Comparison of ENCODE assay signal across 8 mouse cellular contexts in genomic region chr3:52101977-52102600, GRCm38 (mm10). TPM values are rescaled to one million over a fixed set of nuclear protein-coding genes. Genes with fewer than 3 reads are reported as not detected.
DNase-seq lines count a peak whose midpoint lies in the region; ATAC-seq and TF ChIP-seq lines count a peak whose summit lies in the region.

No protein-coding gene starts in this region.

- no peaks in the 10 kb centered on the region for H3K79me2 ChIP-seq in CH12.LX (replicated peaks; ENCODE audit: control insufficient read depth, extremely low read depth, insufficient read depth, poor library complexity, severe bottlenecking)

- no peak for TF ChIP-seq EP300 in CH12.LX (IDR thresholded peaks at IDR 0.05; ENCODE audit: low read length)
- TF ChIP-seq EP300 in heart, postnatal 0 days (IDR thresholded peaks at IDR 0.05; ENCODE audit: low read depth), result peak; percentile 82
- no peak for TF ChIP-seq EP300 in liver, embryonic 14.5 days (IDR thresholded peaks at IDR 0.05; ENCODE audit: low read depth)

- WGBS in forebrain, embryonic 12.5 days, result under 1% methylated on average over 43 of the region's 57 CpGs
- WGBS in heart, postnatal 0 days, result under 1% methylated on average over 51 of the region's 57 CpGs
- WGBS in liver, embryonic 14.5 days (ENCODE audit: insufficient replicate concordance), result 1% methylated on average over 44 of the region's 57 CpGs
- under 1% methylated on average over 45 of the region's 57 CpGs for WGBS in stomach, embryonic 15.5 days

- no peak for TF ChIP-seq POLR2A in CH12.LX (IDR thresholded peaks at IDR 0.05; ENCODE audit: low read depth, low read length)

- TF ChIP-seq CTCF in CH12.LX (conservative IDR thresholded peaks at IDR 0.05 in 1 of 2, IDR thresholded peaks at IDR 0.05 in 1 of 2; ENCODE audit: low read depth in 2 of 2, low read length in 2 of 2), result no peak
- peak; percentile 29 for TF ChIP-seq CTCF in heart, postnatal 0 days (IDR thresholded peaks at IDR 0.05; ENCODE audit: low read depth)
- no peak for TF ChIP-seq CTCF in liver, embryonic 14.5 days (IDR thresholded peaks at IDR 0.05; ENCODE audit: low read depth)

- peaks cover 0 to 8% of the 10 kb centered on the region in 2 experiments; a peak in 2 of 4 replicates for H3K4me1 ChIP-seq in CH12.LX (ENCODE audit: control insufficient read depth in 1 of 2, insufficient read depth in 2 of 2)
- peaks cover 19% of the 10 kb centered on the region for H3K4me1 ChIP-seq in forebrain, embryonic 12.5 days
- no peaks in the 10 kb centered on the region for H3K4me1 ChIP-seq in heart, postnatal 0 days (ENCODE audit: control insufficient read depth, insufficient read depth)
- H3K4me1 ChIP-seq in liver, embryonic 14.5 days (replicated peaks; ENCODE audit: control insufficient read depth in 2 of 2, insufficient read depth in 2 of 2, low read length in 1 of 2), result peaks cover 0 to 13% of the 10 kb centered on the region in 2 experiments; a peak in 1 of 4 replicates
- H3K4me1 ChIP-seq in stomach, embryonic 15.5 days, result peaks cover 4% of the 10 kb centered on the region

- DNase-seq in CH12.LX (ENCODE audit: extremely low read depth), result peak; percentile 78
- DNase-seq in c-Kit-positive CD71-positive TER-119-positive erythroid progenitor cells, embryonic 14.5 days (ENCODE audit: low spot score), result peak; percentile 69
- peak; percentile 98 for DNase-seq in heart, postnatal 0 days (ENCODE audit: low spot score)
- DNase-seq in kidney, postnatal 36 days, result peak; percentile 93 to 95
- DNase-seq in liver, embryonic 14.5 days (ENCODE audit: low read depth in 3 of 3, low spot score in 3 of 3), result peak; percentile 61 to 71 (median 71)
- DNase-seq in neural tube, embryonic 10.5 days (ENCODE audit: extremely low spot score, low spot score), result peak; percentile 92

- H3K9me3 ChIP-seq in CH12.LX (replicated peaks; ENCODE audit: low read length), result peaks cover 3% of the 10 kb centered on the region
- no peaks in the 10 kb centered on the region for H3K9me3 ChIP-seq in forebrain, embryonic 12.5 days
- H3K9me3 ChIP-seq in heart, postnatal 0 days (replicated peaks; ENCODE audit: control insufficient read depth, low read length), result no peaks in the 10 kb centered on the region
- no peaks in the 10 kb centered on the region for H3K9me3 ChIP-seq in liver, embryonic 14.5 days (ENCODE audit: control insufficient read depth, low read length)
- no peaks in the 10 kb centered on the region for H3K9me3 ChIP-seq in stomach, embryonic 15.5 days

- no peaks in the 10 kb centered on the region for H3K36me3 ChIP-seq in CH12.LX (replicated peaks in 1 of 2; ENCODE audit: control insufficient read depth in 1 of 2, insufficient read depth in 1 of 2, low read length in 1 of 2)
- no peaks in the 10 kb centered on the region for H3K36me3 ChIP-seq in forebrain, embryonic 12.5 days (replicated peaks)
- H3K36me3 ChIP-seq in heart, postnatal 0 days (replicated peaks; ENCODE audit: control insufficient read depth, insufficient read depth, low read length), result no peaks in the 10 kb centered on the region
- no peaks in the 10 kb centered on the region for H3K36me3 ChIP-seq in liver, embryonic 14.5 days (replicated peaks; ENCODE audit: control insufficient read depth, insufficient read depth, low read depth)
- H3K36me3 ChIP-seq in stomach, embryonic 15.5 days, result no peaks in the 10 kb centered on the region

- in situ Hi-C loops in CH12.LX (cut with MboI; ENCODE audit: low pct_ligation_motif_present, low pct_unique_long_range_greater_than_20kb, low sequenced_read_pairs), result loop anchor here (5.0 kb wide), 1 partner anchor 55 kb away; no protein-coding TSS in a partner anchor

- peak; percentile 83 for ATAC-seq in forebrain, embryonic 12.5 days (ENCODE audit: low FRiP score)
- peak; percentile 83 for ATAC-seq in heart, postnatal 0 days (ENCODE audit: insufficient read depth, low read depth)
- peak; percentile 78 for ATAC-seq in liver, embryonic 14.5 days (ENCODE audit: insufficient read depth)
- peak; percentile 84 for ATAC-seq in stomach, embryonic 15.5 days (ENCODE audit: insufficient read depth, low FRiP score, low read depth)

- TF ChIP-seq RAD21 in CH12.LX (IDR thresholded peaks at IDR 0.05; ENCODE audit: low read depth, low read length), result no peak

- peak overlapping the region; percentile 53 for H3K27ac ChIP-seq in CH12.LX (ENCODE audit: insufficient read depth, low read depth)
- peak overlapping the region; percentile 99 for H3K27ac ChIP-seq in forebrain, embryonic 12.5 days
- H3K27ac ChIP-seq in heart, postnatal 0 days (ENCODE audit: low read depth), result peak overlapping the region; percentile 99
- no peak overlapping the region; the same call in 1 of the 2 replicates for H3K27ac ChIP-seq in liver, embryonic 14.5 days
- H3K27ac ChIP-seq in stomach, embryonic 15.5 days, result peak overlapping the region; percentile 99

- peaks cover 9% of the 10 kb centered on the region for H3K27me3 ChIP-seq in CH12.LX (replicated peaks)
- no peaks in the 10 kb centered on the region for H3K27me3 ChIP-seq in forebrain, embryonic 12.5 days
- no peaks in the 10 kb centered on the region for H3K27me3 ChIP-seq in heart, postnatal 0 days (ENCODE audit: control insufficient read depth, insufficient read depth, low read length)
- H3K27me3 ChIP-seq in liver, embryonic 14.5 days (ENCODE audit: control insufficient read depth, insufficient read depth, low read length), result no peaks in the 10 kb centered on the region
- no peaks in the 10 kb centered on the region for H3K27me3 ChIP-seq in stomach, embryonic 15.5 days (replicated peaks)

- H3K4me3 ChIP-seq in CH12.LX (replicated peaks in 1 of 3; ENCODE audit: low read depth in 2 of 3, low read length in 2 of 3, poor library complexity in 1 of 3), result peak overlapping the region; percentile 49 to 80 (median 74)
- H3K4me3 ChIP-seq in forebrain, embryonic 12.5 days (replicated peaks), result peak overlapping the region; percentile 87
- peak overlapping the region; percentile 85 for H3K4me3 ChIP-seq in heart, postnatal 0 days (ENCODE audit: low read depth, low read length)
- peak overlapping the region; percentile 51 to 74 for H3K4me3 ChIP-seq in liver, embryonic 14.5 days (ENCODE audit: insufficient read depth in 1 of 2, low read depth in 2 of 2, low read length in 2 of 2)
- H3K4me3 ChIP-seq in stomach, embryonic 15.5 days (replicated peaks), result peak overlapping the region; percentile 60

- peak overlapping the region; percentile 52 for H3K9ac ChIP-seq in CH12.LX (ENCODE audit: insufficient read depth, low read depth)
- H3K9ac ChIP-seq in forebrain, embryonic 12.5 days, result peak overlapping the region; percentile 94
- peak overlapping the region; percentile 69 for H3K9ac ChIP-seq in heart, postnatal 0 days (replicated peaks; ENCODE audit: low read depth, low read length)
- peak overlapping the region; percentile 69 for H3K9ac ChIP-seq in liver, embryonic 14.5 days (replicated peaks)
- H3K9ac ChIP-seq in stomach, embryonic 15.5 days, result peak overlapping the region; percentile 65

- dilution Hi-C loops in CH12.LX (cut with MboI; ENCODE audit: extremely low pct_ligation_motif_present, extremely low pct_unique_long_range_greater_than_20kb, low sequenced_read_pairs), result no loop called here

- peak overlapping the region; percentile 97 for H3K4me2 ChIP-seq in CH12.LX (ENCODE audit: insufficient read depth, low read depth, poor library complexity, severe bottlenecking)
- H3K4me2 ChIP-seq in forebrain, embryonic 12.5 days, result peak overlapping the region; percentile 80
- peak overlapping the region; percentile 95 for H3K4me2 ChIP-seq in heart, postnatal 0 days (ENCODE audit: low read depth, low read length)
- H3K4me2 ChIP-seq in liver, embryonic 14.5 days (ENCODE audit: low read depth), result peak overlapping the region; percentile 86
- H3K4me2 ChIP-seq in stomach, embryonic 15.5 days, result peak overlapping the region; percentile 87

TF ChIP-seq in CH12.LX, 34 proteins besides CTCF, POLR2A, EP300 and RAD21 (continues in another document):
- TF ChIP-seq BHLHE40 (IDR thresholded peaks at IDR 0.05; ENCODE audit: low read depth, low read length), result peak; percentile 96
- no peak for TF ChIP-seq NELFE (IDR thresholded peaks at IDR 0.05; ENCODE audit: low read depth, low read length)
- 0 out of 2 replicates have a peak, but pooled peaks have one; percentile 30 for TF ChIP-seq MAX (IDR thresholded peaks at IDR 0.05; ENCODE audit: low read length)
- TF ChIP-seq ELF1 (IDR thresholded peaks at IDR 0.05; ENCODE audit: low read depth, low read length), result no peak
- no peak for TF ChIP-seq UBTF (IDR thresholded peaks at IDR 0.05; ENCODE audit: low read depth, low read length)
- TF ChIP-seq CHD2 (IDR thresholded peaks at IDR 0.05; ENCODE audit: low read length), result peak; percentile 53; the same call in 1 of the 2 replicates
- no peak for TF ChIP-seq TBP (conservative IDR thresholded peaks at IDR 0.05; ENCODE audit: low read depth, low read length)
- TF ChIP-seq E2F4 (IDR thresholded peaks at IDR 0.05; ENCODE audit: insufficient replicate concordance, low read depth, low read length), result no peak
- TF ChIP-seq USF2 (conservative IDR thresholded peaks at IDR 0.05; ENCODE audit: low read depth, low read length), result no peak
- 0 out of 2 replicates have a peak, but pooled peaks have one; percentile 18 for TF ChIP-seq IRF4 (IDR thresholded peaks at IDR 0.05; ENCODE audit: low read depth, low read length)
- no peak for TF ChIP-seq ZMIZ1 (IDR thresholded peaks at IDR 0.05; ENCODE audit: low read depth, low read length)
- TF ChIP-seq JUN (IDR thresholded peaks at IDR 0.05; ENCODE audit: insufficient read depth, low read depth, low read length), result no peak
- TF ChIP-seq TCF12 (IDR thresholded peaks at IDR 0.05; ENCODE audit: low read depth, low read length), result no peak
- TF ChIP-seq KAT2A (IDR thresholded peaks at IDR 0.05; ENCODE audit: insufficient replicate concordance, low read length), result no peak
- TF ChIP-seq GABPA (IDR thresholded peaks at IDR 0.05; ENCODE audit: insufficient replicate concordance, low read depth, low read length), result no peak
- no peak for TF ChIP-seq CHD1 (IDR thresholded peaks at IDR 0.05; ENCODE audit: low read depth, low read length)
- TF ChIP-seq ETS1 (conservative IDR thresholded peaks at IDR 0.05; ENCODE audit: low read depth, low read length), result no peak; the same call in 1 of the 2 replicates
- peak; percentile 68 for TF ChIP-seq NRF1 (IDR thresholded peaks at IDR 0.05; ENCODE audit: low read depth, low read length)

RNA-seq across cellular contexts. Expression of gene Maml3, which starts 2.8 kb away (rescaled TPM):
- 0.88 and 0.98 TPM in 2 replicates for total RNA-seq in CH12.LX (2012; rRNA removed)
- 0.78 and 0.81 TPM in 2 replicates for total RNA-seq in CH12.LX (2014; rRNA removed)
- 1.4 and 1.8 TPM in 2 replicates for polyA plus RNA-seq in CH12.LX (2012; ENCODE audit: insufficient read length, low read depth)
- polyA plus RNA-seq in forebrain, embryonic 12.5 days (2016; fragmentation: Nextera tagmentation; extraction: Ambion mirVana), result 7.6 and 7.7 TPM in 2 replicates
- total RNA-seq in heart, postnatal 0 days (2014; rRNA removed; ENCODE audit: low replicate concordance), result 5.8 and 6.2 TPM in 2 replicates
- polyA plus RNA-seq in heart, postnatal 0 days (2015; fragmentation: Nextera tagmentation; extraction: Ambion mirVana), result 1.5 and 1.6 TPM in 2 replicates
- 0.71 and 0.73 TPM in 2 replicates for polyA plus RNA-seq in liver, embryonic 14.5 days (2012; rRNA removed)
- polyA plus RNA-seq in liver, embryonic 14.5 days (2014; fragmentation: Nextera tagmentation; extraction: Ambion mirVana), result 0.57 and 0.73 TPM in 2 replicates
- polyA plus RNA-seq in stomach, embryonic 15.5 days (2015; fragmentation: Nextera tagmentation; extraction: Ambion mirVana), result 5.2 and 5.5 TPM in 2 replicates
